Mouse (Mus musculus): ENCODE results near the gene Zfp46. TPM values are rescaled to one million over a fixed set of nuclear protein-coding genes. Genes with fewer than 3 reads are reported as not detected.
A peak's percentile ranks its signal among the peaks of the same experiment; 100 is the strongest.

The Zfp46 gene
- polyA plus RNA-seq, 1 experiment from 2014 or later = 28.5 TPM

GRCm38 (mm10) chr4:136247729-136248463 lies 36.6 kb upstream of the Zfp46 start, which contains the start of gene Tcea3:
TSS of gene Tcea3 (plus strand) at chr4:136247729.
- WGBS = under 1% methylated on average over 44 of the region's 46 CpGs
- Histone ChIP-seq H3K4me2 (replicated peaks) (peak within 1 kb of the TSS; percentile 96), H3K9ac (peak within 1 kb of the TSS; percentile 47), H3K9me3 (no peaks in the 10 kb centered on the region), H3K36me3 (peaks cover 9% of the 10 kb centered on the region; the same call in 1 of the 2 replicates), H3K4me3 (peak within 1 kb of the TSS; percentile 50), H3K4me1 (peaks cover 33% of the 10 kb centered on the region), H3K27ac (no peak within 1 kb of the TSS), H3K27me3 (peaks cover 84% of the 10 kb centered on the region)
- ATAC-seq (ENCODE audit: insufficient number of reproducible peaks, insufficient read depth, low FRiP score, low TSS enrichment) = no peak; the same call in 1 of the 2 replicates

GRCm38 (mm10) chr4:136248464-136249331 lies 35.8 kb upstream of the Zfp46 start:
- peaks cover 33% of the 10 kb centered on the region for H3K4me1 ChIP-seq
- ATAC-seq (ENCODE audit: insufficient number of reproducible peaks, insufficient read depth, low FRiP score, low TSS enrichment) = no peak
- H3K9me3 ChIP-seq = no peaks in the 10 kb centered on the region
- under 1% methylated on average over 34 of the region's 37 CpGs for WGBS
- no peak overlapping the region for H3K27ac ChIP-seq
- H3K36me3 ChIP-seq = peaks cover 1% of the 10 kb centered on the region; the same call in 1 of the 2 replicates
- H3K4me3 ChIP-seq = peak overlapping the region; percentile 50
- peak overlapping the region; percentile 96 for H3K4me2 ChIP-seq (replicated peaks)
- peaks cover 79% of the 10 kb centered on the region for H3K27me3 ChIP-seq
- H3K9ac ChIP-seq = peak overlapping the region; percentile 47

- Histone ChIP-seq H3K4me1 (peaks cover 33% of the 10 kb centered on the region), H3K9ac (no peak overlapping the region), H3K36me3 (no peaks in the 10 kb centered on the region; the same call in 1 of the 2 replicates), H3K4me3 (0 out of 2 replicates have a peak overlapping the region, but pooled peaks have one; percentile 50), H3K27me3 (peaks cover 73% of the 10 kb centered on the region), H3K27ac (no peak overlapping the region), H3K4me2 (replicated peaks) (0 out of 2 replicates have a peak overlapping the region, but pooled peaks have one; percentile 96), H3K9me3 (no peaks in the 10 kb centered on the region)
- ATAC-seq (ENCODE audit: insufficient number of reproducible peaks, insufficient read depth, low FRiP score, low TSS enrichment) = no peak
- 5% methylated on average over 11 of the region's 11 CpGs for WGBS
Observed at GRCm38 (mm10) chr4:136249332-136249647, 35.2 kb upstream of the Zfp46 start.

- H3K27me3 ChIP-seq = peaks cover 68% of the 10 kb centered on the region
- 35% methylated on average over 9 of the region's 9 CpGs for WGBS
- ATAC-seq (ENCODE audit: insufficient number of reproducible peaks, insufficient read depth, low FRiP score, low TSS enrichment) = no peak
- no peak overlapping the region for H3K9ac ChIP-seq
- H3K4me1 ChIP-seq = peaks cover 33% of the 10 kb centered on the region
- H3K36me3 ChIP-seq = no peaks in the 10 kb centered on the region
- no peak overlapping the region for H3K4me2 ChIP-seq (replicated peaks)
- H3K4me3 ChIP-seq = no peak overlapping the region
- H3K9me3 ChIP-seq = no peaks in the 10 kb centered on the region
- no peak overlapping the region for H3K27ac ChIP-seq
Observed at GRCm38 (mm10) chr4:136249780-136250179, 34.7 kb upstream of the Zfp46 start.

- no peak overlapping the region for H3K4me2 ChIP-seq (replicated peaks)
- no peak overlapping the region for H3K4me3 ChIP-seq
- no peaks in the 10 kb centered on the region for H3K4me1 ChIP-seq
- H3K36me3 ChIP-seq = no peaks in the 10 kb centered on the region
- 64% methylated on average over 6 of the region's 6 CpGs for WGBS
- ATAC-seq (ENCODE audit: insufficient number of reproducible peaks, insufficient read depth, low FRiP score, low TSS enrichment) = no peak
- peaks cover 8% of the 10 kb centered on the region; the same call in 1 of the 2 replicates for H3K27me3 ChIP-seq
- H3K9me3 ChIP-seq = no peaks in the 10 kb centered on the region
- H3K27ac ChIP-seq = no peak overlapping the region
- no peak overlapping the region for H3K9ac ChIP-seq
Observed at GRCm38 (mm10) chr4:136255919-136256318, 28.6 kb upstream of the Zfp46 start.

GRCm38 (mm10) chr4:136256696-136257095 lies 27.8 kb upstream of the Zfp46 start:
- H3K36me3 ChIP-seq = no peaks in the 10 kb centered on the region
- H3K4me2 ChIP-seq (replicated peaks) = no peak overlapping the region
- H3K4me3 ChIP-seq = no peak overlapping the region
- ATAC-seq (ENCODE audit: insufficient number of reproducible peaks, insufficient read depth, low FRiP score, low TSS enrichment) = no peak
- no peak overlapping the region for H3K27ac ChIP-seq
- H3K9ac ChIP-seq = no peak overlapping the region
- H3K4me1 ChIP-seq = no peaks in the 10 kb centered on the region
- WGBS = 77% methylated on average over 10 of the region's 10 CpGs
- no peaks in the 10 kb centered on the region for H3K9me3 ChIP-seq
- H3K27me3 ChIP-seq = 0 out of 2 replicates have a peak, but pooled peaks cover 4% of the 10 kb centered on the region

DNA sequence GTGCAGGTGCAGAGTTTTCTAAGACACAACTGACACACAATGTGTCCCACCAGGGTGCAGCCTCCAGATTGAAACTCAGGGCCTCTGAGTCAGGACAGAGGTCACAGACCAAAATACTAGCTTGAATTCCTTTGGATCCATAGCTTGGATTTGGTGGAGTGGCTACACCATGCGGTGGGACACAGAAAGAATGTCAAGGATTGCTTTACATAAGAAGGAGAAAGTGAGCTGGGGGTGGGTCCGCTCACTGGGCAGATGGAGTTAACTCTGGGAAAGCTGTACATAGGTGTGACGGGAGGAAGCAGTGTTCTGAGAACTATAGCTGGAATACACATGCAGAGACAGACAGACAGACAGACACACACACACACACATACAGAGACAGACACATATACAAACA lies 24.6 kb upstream of the Zfp46 start:
- Histone ChIP-seq H3K4me2 (replicated peaks) (no peak overlapping the region), H3K36me3 (no peaks in the 10 kb centered on the region), H3K4me3 (no peak overlapping the region), H3K9me3 (no peaks in the 10 kb centered on the region), H3K27ac (no peak overlapping the region), H3K27me3 (no peaks in the 10 kb centered on the region), H3K9ac (no peak overlapping the region), H3K4me1 (no peaks in the 10 kb centered on the region)
- WGBS = 60% methylated on average over 3 of the region's 3 CpGs
- no peak for ATAC-seq (ENCODE audit: insufficient number of reproducible peaks, insufficient read depth, low FRiP score, low TSS enrichment)

DNA sequence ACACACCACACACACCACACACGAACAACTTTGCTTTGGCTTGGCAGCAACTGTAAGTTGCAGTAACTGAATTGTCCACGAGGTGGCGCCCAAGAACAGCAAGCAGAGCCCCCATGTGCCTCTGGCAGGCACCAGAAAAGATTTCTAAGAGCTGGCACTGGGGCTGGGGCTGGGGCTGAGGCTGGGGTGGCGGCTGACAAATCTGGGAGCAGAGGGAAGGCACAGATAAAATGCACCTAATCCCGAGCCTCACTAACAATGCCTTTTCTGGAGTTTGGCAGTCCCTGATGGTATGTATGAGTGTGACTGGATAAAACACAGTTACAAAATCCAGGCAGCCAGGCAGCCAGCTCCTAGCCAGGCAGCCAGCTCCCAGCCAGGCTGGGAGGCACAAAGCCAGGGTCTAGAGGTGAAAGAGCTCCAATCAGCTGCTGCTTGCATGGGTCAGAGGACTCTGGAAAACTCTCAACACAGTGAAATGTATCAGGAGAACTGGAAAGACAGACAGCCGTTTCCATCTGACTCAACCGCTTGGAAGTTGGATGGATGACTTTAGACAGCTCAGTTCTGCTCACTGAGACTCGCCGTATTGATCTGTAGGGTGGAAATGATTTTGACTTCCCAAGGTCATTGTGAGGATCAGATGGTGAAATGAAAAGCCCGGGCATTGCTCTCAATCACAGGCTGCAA lies 23.8 kb upstream of the Zfp46 start:
- ATAC-seq (ENCODE audit: insufficient number of reproducible peaks, insufficient read depth, low FRiP score, low TSS enrichment) = no peak
- Histone ChIP-seq H3K27ac (no peak overlapping the region), H3K4me1 (no peaks in the 10 kb centered on the region), H3K4me2 (replicated peaks) (no peak overlapping the region), H3K9me3 (no peaks in the 10 kb centered on the region), H3K36me3 (no peaks in the 10 kb centered on the region), H3K9ac (no peak overlapping the region), H3K4me3 (no peak overlapping the region), H3K27me3 (no peaks in the 10 kb centered on the region)
- 39% methylated on average over 10 of the region's 10 CpGs for WGBS

- Histone ChIP-seq H3K9ac (no peak overlapping the region), H3K9me3 (no peaks in the 10 kb centered on the region), H3K4me1 (no peaks in the 10 kb centered on the region), H3K36me3 (no peaks in the 10 kb centered on the region), H3K27me3 (no peaks in the 10 kb centered on the region), H3K4me3 (no peak overlapping the region), H3K4me2 (replicated peaks) (no peak overlapping the region), H3K27ac (no peak overlapping the region)
- WGBS = 67% methylated on average over 10 of the region's 10 CpGs
- no peak for ATAC-seq (ENCODE audit: insufficient number of reproducible peaks, insufficient read depth, low FRiP score, low TSS enrichment)
Observed at GRCm38 (mm10) chr4:136261912-136262311, 22.6 kb upstream of the Zfp46 start.

- 87% methylated on average over 4 of the region's 4 CpGs for WGBS
- no peak for ATAC-seq (ENCODE audit: insufficient number of reproducible peaks, insufficient read depth, low FRiP score, low TSS enrichment)
- Histone ChIP-seq H3K9ac (no peak overlapping the region), H3K4me3 (no peak overlapping the region), H3K36me3 (no peaks in the 10 kb centered on the region), H3K27me3 (no peaks in the 10 kb centered on the region), H3K4me1 (no peaks in the 10 kb centered on the region), H3K27ac (no peak overlapping the region), H3K4me2 (replicated peaks) (no peak overlapping the region), H3K9me3 (no peaks in the 10 kb centered on the region)
Observed at GRCm38 (mm10) chr4:136263555-136263954, 20.9 kb upstream of the Zfp46 start.

DNA sequence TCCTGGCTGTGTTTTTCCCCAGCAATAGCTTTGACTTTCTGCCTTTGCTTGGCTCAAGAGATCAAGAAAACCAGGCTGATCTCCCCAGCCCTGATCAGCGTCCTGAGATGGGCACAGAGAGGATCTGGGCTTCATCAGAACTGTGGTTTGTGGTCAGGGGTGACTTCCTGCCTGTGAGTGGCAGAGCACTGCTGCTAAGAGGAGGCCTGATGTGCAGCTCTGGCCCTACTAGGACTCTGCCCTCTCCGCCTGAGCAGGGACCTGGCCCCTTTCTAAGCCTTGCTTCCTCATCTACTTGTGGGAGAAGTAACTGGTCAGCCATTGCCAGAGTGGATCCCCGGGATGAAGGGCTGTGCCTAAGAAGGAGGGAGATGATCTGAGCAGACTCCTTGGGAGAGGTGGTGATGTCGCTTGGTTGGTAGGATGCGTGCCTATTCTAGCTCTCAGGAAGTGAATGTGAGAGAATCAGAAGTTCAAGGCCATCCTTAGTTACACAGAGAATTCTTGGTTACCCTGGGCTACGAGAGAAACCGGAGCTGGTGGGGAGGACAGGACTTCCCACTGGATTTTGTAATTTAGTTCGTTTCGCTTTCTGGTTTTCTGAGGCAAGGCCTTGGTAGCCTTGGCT lies 17.7 kb upstream of the Zfp46 start:
- no peak overlapping the region for H3K4me2 ChIP-seq (replicated peaks)
- no peak overlapping the region for H3K9ac ChIP-seq
- WGBS = 74% methylated on average over 9 of the region's 9 CpGs
- ATAC-seq (ENCODE audit: insufficient number of reproducible peaks, insufficient read depth, low FRiP score, low TSS enrichment) = no peak
- H3K4me3 ChIP-seq = no peak overlapping the region
- no peaks in the 10 kb centered on the region for H3K4me1 ChIP-seq
- H3K36me3 ChIP-seq = no peaks in the 10 kb centered on the region
- H3K27ac ChIP-seq = no peak overlapping the region
- no peaks in the 10 kb centered on the region for H3K27me3 ChIP-seq
- H3K9me3 ChIP-seq = no peaks in the 10 kb centered on the region

Measured in embryonic facial prominence, embryonic 12.5 days (tissue).